Mouse (Mus musculus) telencephalon, adult 2 months (tissue): Measurements from ENCODE around the gene Pbx4.

ENCODE experiments used
- DNase-seq: peaks from one replicate; pipeline ENCODE4 v3.0.0-alpha.2; 2011; ENCODE audit warnings: low read depth, low spot score

Pbx4 gene

DNA sequence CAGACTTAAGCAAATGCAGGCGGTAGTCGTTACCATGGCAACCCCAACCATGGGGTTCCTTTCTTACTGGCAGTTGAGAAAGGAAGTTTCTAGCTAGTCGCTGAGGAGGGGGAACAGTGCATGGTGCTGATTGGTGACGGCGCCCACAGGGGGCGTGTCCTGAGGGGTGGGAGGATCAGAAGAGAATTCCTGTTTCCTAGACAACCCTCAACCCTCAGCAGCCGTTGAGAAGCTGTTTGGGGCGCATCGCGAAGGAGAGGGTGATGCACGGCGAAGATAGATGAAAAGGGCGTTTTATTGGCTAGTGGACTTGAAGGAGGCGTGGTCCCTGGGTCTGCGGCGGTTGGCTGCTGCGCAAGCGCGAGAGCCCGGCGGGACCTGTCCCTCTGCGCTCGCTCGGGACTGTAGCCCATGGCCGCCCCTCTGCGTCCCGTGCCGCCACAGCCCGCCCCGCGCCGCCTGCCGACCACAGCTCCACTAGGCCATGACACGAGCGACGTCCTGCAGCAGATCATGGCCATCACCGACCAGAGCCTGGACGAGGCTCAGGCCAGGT lies at the start of gene Pbx4:
TSS of gene Pbx4 (plus strand) at position 194 of the 556 bp plus-strand sequence.
- peak; percentile 99 for DNase-seq

GRCm38 (mm10) chr8:69789105-69789504 lies 43.2 kb upstream of the Pbx4 start:
- no peak for DNase-seq

GRCm38 (mm10) chr8:69789731-69790130 lies 42.6 kb upstream of the Pbx4 start:
- DNase-seq, result no peak

DNA sequence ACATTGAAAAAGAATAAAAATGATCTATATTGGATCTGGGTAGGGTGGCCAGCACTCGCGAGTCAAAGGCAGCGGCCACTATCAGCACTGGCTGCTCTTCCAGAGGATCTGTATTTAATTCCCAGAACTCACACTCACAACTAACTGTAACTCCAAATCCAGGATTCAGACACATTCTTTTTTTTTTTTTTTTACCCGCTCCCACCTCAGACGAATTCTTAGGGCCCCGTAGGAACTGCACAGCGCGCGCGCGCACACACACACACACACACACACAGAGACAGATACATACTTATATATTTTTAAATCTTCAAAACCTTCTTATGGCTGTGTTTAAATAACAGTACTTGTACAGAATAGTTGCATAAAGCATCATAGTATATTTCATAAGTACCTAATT lies 41.9 kb upstream of the Pbx4 start:
- DNase-seq, result no peak

- peak; percentile 82 for DNase-seq
Observed at GRCm38 (mm10) chr8:69790773-69791367, 41.4 kb upstream of the Pbx4 start, which contains the start of the genes Atp13a1 and Zfp866. Gene Atp13a1 (plus strand): TSS chr8:69791163. Gene Zfp866 (minus strand): TSS chr8:69791178.

DNA sequence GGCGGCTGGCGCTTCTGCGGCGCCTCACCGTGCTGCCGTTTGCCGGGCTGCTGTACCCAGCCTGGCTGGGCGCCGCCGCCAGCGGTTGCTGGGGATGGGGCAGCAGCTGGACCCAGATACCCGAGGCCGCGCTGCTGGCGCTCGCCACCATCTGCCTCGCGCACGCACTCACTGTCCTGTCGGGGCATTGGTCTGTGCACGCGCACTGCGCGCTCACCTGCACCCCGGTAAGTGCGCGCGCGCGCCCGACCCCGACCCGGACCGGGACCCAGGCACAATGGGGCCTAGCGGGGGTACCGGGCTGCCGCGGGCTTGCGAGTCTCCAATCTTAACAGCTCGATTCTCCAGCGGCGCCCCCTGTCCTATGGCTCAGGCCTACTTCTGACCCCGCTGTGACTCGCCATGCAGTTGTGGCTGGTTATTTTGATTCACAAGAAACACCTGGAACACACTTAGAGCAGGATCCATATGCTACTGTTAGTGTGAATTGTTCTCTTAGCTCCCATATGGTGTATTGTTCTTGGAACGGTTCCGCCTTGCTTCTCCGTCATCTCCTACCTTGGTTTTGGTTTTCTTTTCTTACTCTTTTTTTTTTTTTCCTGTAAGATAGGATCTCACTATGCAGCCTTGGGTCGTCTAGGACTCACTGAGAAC lies 40.7 kb upstream of the Pbx4 start:
- no peak for DNase-seq

GRCm38 (mm10) chr8:69793666-69794065 lies 38.6 kb upstream of the Pbx4 start:
- DNase-seq, result no peak

DNA sequence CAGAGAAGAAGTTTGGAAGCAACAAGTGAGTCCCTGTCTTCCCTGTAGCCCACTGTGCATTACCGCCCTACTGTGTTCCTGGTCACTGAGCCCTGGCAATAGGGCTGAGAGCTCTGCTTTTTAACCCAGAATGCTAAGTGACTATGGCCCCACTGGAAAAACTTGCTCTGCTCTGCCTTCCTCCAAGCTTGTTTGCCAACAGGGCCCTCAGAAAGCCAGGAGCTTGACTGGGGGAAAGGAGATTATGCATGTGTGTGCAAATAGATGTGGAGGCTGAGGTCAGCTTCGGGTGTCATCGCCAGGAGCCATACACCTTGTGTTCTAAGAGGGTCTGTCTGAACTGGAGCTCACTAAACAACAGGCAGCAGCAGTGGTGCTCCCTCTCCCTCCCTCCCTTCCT lies 38.2 kb upstream of the Pbx4 start:
- DNase-seq, result no peak

DNA sequence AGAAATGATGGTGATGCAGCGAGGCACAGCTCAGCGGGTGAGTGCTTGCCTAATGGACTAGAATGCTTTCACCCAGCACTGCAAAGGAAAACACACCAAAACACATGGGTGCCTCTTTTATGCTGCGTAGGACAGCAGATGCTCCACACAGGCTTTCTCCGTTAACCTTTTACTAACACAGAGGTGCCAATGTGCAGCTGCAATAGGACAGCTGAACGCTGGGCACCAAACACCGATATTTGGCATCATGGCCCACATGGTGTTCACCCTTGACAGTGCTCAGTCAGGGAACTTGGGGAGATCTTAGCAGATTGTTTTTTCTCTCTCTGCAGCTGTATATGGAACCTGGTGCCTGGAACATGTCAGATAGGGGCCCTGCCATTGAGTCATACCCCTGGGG lies 37.4 kb upstream of the Pbx4 start:
- DNase-seq, result no peak

DNA sequence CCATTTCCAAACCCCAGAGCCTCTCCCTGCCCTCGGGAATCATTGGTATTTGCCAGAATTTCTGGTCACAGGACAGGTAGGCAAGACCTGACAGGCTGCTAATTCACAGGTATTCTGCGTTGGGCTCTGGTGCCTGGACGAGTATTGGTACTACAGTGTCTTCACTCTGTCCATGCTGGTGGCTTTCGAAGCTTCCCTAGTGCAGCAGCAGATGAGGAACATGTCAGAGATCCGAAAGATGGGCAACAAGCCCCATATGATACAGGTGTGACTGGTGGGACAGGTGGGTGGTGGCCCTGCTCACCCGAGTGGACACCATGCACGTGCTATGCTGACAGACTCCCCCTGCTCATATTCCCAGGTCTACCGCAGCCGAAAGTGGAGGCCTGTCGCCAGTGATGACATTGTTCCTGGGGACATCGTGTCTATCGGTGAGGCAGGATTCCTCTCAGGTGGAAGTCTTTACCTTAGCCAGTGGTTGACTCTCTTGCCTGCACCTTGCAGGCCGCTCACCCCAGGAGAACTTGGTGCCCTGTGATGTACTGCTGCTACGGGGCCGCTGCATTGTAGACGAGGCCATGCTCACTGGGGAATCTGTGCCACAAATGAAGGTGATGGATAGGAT lies 35.5 kb upstream of the Pbx4 start:
- no peak for DNase-seq

DNA sequence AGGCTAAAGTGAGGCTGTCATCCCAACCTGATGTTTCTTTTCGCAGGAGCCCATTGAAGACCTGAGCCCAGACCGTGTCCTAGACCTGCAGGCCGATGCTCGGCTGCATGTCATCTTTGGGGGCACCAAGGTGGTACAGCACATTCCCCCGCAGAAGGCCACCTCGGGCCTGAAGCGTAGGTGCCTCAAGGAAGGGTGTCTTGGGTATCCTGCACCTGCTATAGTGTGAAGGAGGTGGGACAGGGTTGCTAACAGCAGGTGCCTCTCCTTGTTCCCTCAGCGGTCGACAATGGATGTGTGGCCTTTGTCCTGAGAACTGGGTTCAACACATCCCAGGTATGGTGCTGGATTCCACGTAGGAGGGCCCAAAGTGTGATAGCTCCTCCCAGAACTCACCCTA lies 34.6 kb upstream of the Pbx4 start:
- DNase-seq, result no peak

GRCm38 (mm10) chr8:69799261-69799660 lies 33.0 kb upstream of the Pbx4 start:
- DNase-seq, result no peak

- DNase-seq, result no peak
Observed at GRCm38 (mm10) chr8:69799946-69800345, 32.3 kb upstream of the Pbx4 start.

GRCm38 (mm10) chr8:69801796-69802195 lies 30.5 kb upstream of the Pbx4 start:
- DNase-seq, result no peak

DNA sequence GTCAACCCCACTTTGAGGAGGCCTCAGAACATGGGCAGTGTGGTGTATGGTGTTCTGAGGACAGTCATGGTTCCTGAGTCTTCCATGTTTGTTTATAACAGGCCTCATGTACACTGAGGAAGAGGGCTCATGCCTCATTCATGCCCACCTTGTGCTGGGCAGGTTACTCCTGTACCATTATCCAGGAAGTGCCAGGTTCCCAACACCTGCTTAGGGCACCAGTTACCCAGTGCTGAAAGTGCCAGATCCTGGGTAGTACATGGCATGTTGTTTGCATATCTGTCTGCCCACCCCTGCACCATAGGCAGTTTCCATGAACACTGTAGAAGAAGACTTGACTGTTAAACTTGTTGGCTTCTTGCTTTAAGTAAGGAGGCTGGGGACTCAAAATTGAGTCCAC lies 30.1 kb upstream of the Pbx4 start:
- no peak for DNase-seq

DNA sequence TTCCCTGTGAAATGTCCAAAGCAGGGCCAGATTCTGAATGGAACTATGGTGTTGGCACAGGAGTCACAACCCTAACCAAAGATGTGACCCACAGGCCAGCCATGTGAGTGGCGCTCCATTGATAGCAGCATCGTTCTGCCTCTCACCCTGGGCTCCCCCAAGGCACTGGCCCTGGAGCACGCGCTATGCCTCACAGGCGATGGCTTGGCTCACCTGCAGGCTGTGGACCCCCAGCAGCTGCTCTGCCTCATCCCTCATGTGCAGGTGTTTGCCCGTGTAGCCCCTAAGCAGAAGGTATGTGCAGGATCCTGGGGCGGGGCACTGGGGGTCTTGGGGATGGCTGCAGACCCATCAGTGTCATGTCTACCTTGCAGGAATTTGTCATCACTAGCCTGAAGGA lies 28.9 kb upstream of the Pbx4 start:
- DNase-seq, result no peak

GRCm38 (mm10) chr8:69804537-69804936 lies 27.8 kb upstream of the Pbx4 start:
- no peak for DNase-seq

DNA sequence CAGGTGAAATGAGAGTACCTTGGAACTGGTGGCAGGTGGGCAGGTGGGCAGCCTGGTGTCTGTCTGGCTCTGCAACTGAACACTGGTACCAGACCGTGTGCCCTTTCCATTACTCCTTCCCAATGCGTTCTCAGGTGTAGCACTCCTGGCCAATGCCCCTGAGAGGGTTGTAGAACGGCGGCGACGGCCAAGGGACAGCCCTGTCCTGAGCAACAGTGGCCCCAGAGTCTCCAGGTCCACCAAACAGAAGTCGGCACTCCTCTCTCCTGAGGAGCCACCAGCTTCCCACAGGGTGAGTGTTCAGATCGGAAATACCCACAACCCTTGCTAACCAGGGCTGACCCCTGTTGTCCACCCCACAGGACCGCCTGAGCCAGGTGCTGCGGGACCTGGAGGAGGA lies 27.2 kb upstream of the Pbx4 start:
- DNase-seq, result no peak

DNA sequence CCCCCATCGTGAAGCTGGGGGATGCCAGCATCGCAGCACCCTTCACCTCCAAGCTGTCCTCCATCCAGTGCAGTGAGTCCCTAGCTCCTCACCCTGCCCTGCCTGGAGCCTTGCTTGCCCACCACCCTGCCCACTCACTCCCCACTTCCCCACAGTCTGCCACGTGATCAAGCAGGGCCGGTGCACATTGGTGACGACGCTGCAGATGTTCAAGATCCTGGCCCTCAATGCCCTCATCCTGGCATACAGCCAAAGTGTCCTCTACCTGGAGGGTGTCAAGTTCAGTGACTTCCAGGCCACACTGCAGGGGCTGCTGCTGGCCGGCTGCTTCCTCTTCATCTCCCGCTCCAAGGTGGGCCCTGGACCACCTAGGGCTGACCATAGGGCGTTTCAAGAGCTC lies 26.8 kb upstream of the Pbx4 start:
- DNase-seq, result no peak

DNA sequence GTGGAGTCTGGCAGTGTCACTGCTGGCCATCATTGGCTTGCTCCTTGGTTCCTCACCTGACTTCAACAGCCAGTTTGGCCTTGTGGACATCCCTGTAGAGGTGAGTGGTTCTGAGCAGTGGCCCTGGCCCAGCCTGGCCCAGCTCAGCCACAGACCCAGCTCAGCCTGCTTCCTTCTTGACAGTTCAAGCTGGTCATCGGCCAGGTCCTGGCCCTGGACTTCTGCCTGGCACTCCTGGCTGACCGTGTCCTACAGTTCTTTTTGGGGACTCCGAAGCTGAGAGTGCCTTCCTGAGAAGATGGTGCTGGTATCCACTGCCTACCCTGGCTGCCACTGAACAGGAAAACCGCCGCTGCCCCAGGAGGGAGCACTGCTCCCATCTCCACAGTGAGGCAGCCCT lies 25.1 kb upstream of the Pbx4 start:
- DNase-seq, result no peak

- no peak for DNase-seq
Observed at GRCm38 (mm10) chr8:69808094-69808863, 24.0 kb upstream of the Pbx4 start, which contains the start of gene Gmip. Gene Gmip (plus strand): TSS chr8:69808679.

DNA sequence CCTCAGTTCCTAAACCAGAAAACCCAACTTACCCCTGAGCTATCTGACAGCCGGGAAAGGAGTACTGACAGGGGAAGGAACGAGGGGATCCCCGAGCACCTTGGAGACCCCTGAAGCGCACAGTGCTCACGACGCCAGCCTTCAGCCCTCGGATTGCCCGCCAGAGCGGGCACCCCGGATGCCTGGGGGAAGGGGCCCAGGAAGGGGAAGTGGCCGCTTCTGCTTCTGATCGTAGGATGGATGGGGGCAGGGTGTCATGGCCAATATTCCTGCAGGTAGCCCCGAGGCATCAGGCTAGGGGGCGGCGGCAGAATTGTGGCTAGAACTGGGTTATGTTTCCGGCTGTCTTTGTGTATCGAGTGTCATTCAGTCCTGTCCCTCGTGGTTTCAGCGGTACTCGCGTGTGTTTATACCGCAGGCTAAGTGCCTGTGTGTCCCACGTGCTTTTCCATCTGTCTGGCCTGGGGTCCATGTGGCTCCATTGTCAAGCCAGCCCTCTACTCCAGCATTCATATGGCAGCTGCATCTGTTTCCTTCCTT lies 23.4 kb upstream of the Pbx4 start:
- DNase-seq, result no peak
